Mouse (Mus musculus) Patski (cell line): ENCODE measurements around the gene Dynlt1f. TPM values are rescaled to one million over a fixed set of nuclear protein-coding genes. Genes with fewer than 3 reads are reported as not detected.
"Not testable (repeated sequence)": the region's sequence is repeated elsewhere in the genome, so short reads cannot be mapped to it uniquely, and the experiment has no call there.

ENCODE experiments used
- ATAC-seq: fragments of 100-300 bp; one replicate; pipeline ENCODE4 v1.8.0; 2021
- CTCF ChIA-PET: fragments of 350-600 bp; sonication (Branson Sonifier 250); formaldehyde crosslinking; loops from one replicate; lab custom pipeline; 2022; ENCODE audit warnings: inconsistent platforms; lab: Charles Lee
- POLR2A ChIA-PET: fragments of 350-600 bp; sonication (Branson Sonifier 250); formaldehyde crosslinking; loops from one replicate; lab custom pipeline; 2022; ENCODE audit warnings: antibody characterized with exemption, inconsistent platforms; lab: Charles Lee
- DNase-seq: peaks from one replicate; pipeline ENCODE4 v3.0.0-alpha.2; 2011; ENCODE audit warnings: low read depth, low spot score
- H3K27me3 ChIP-seq: fragments of 371-371 bp; one replicate; pipeline ENCODE4 v1.5.1; 2021
- CTCF ChIP-seq: fragments of 100-300 bp; IDR thresholded peaks from one replicate; pipeline ENCODE4 v1.5.1; 2021
- in situ Hi-C: fragments of 300-500 bp; cut with MboI; formaldehyde crosslinking; loops from 3 replicates; pipeline ENCODE4 v1.11.1; 2018; ENCODE audit warnings: low pct_unique_long_range_greater_than_20kb, mixed read lengths
- polyA plus RNA-seq: library from polyadenylated mRNA; unstranded; gene quantifications from one replicate; pipeline ENCODE4 v1.2.3, GENCODE M21; 2021

Gene Dynlt1f
- 126 TPM for polyA plus RNA-seq

DNA sequence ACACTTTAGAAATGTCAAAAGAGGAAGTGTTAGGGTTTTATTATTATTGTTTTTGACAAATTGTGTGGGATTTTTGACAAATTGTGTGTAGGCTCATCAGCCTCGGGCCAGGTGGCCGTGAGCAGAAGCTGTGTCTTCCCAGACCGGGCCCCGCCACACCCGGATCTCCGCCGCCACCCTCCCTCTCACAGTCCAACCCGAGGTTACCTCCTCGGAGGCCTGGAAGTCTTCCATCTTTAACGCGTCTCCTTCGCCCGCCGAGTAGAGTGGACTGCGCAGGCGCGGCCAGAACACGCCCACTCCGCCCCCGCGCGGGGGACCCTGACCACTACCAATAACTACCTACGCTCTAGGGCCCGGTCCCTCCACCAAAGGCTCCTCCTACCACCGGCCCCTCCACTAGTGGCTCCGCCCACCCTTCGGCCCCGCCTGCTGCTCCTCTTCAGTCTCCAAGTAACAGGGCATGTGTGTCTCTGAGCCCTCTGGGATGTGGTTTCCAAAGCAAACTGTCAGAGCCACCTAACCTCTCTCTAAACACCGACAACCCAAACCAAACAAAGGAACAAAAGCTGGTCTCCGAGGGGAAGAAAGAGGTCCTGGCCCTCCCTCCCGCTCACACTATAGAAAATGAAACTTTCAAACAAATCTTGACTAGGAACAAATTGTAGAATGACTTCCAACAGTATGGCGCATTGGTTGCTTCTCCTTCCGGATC lies at the start of gene Dynlt1f:
Dynlt1f (minus strand) TSS at position 334 of the 715 bp plus-strand sequence.
- H3K27me3 ChIP-seq, POLR2A ChIA-PET, in situ Hi-C loops, CTCF ChIA-PET, DNase-seq: not testable (repeated sequence)
- ATAC-seq = peak; percentile 88

DNA sequence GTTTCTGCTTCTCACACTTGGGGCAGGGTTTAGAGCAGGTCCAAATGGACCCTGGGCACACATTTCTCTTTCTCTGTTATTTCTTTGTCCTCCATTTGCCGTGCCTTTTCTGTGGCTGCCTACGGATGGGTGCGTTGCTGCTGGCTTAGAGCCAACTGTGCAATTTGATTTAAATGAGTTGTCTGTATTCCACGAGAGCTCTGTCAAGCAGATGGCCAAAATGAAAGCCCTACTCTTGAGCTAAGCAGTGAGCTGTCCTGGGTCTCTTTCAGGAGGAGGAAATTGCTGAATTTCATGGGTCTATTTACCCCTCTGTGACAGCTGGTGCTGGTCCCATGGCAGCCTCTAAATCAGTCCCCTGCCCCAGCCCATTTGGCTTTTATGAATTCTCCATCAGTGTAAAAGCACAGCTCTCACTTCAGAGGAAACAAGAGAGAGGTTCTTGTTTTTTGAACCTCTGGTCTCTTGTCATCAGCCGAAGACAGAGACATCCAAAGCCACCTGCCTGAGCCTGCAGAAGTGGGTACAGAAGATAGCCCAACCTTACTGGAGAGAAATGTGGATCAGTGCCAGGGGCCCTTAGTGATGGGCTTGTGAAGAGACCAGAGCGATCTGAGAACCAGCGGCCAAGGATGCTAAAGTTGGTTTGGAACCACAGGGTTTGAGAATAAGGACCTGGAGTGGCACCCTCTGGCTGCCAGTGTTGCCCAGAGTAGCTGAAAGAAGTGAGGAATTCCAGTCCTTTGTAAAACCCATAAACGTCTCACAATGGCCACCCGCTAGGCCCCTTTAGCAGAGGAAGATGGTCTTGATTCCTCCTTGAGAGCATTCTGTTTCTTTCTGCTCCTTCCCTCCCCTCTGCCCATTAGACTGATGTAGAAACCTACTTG lies 47.9 kb upstream of the Dynlt1f start:
- DNase-seq, CTCF ChIA-PET, POLR2A ChIA-PET, ATAC-seq, H3K27me3 ChIP-seq, in situ Hi-C loops: not testable (repeated sequence)

GRCm38 (mm10) chr17:6702625-6703221 lies 47.0 kb upstream of the Dynlt1f start:
- POLR2A ChIA-PET, H3K27me3 ChIP-seq, DNase-seq, in situ Hi-C loops, ATAC-seq, CTCF ChIA-PET: not testable (repeated sequence)

DNA sequence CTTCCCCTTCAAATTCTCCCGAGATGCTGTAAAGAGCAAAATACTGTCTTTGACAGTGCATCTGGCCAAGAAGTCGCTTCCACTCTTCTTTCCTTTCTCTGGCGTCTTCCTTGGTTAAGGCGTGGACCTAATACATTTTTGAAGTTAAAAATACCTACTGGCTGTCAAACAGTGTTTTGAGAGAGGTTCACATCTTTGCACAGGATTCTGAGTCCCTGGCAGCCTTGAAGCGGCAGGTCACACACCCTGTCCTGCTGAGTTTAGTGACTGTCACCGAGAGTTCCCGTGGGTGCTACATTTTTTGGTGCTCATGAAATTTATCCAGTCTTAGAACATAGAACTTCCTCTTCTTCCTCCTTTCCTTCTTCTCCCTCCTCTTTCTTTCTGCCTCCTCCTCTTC lies 44.4 kb upstream of the Dynlt1f start:
- in situ Hi-C loops, DNase-seq, POLR2A ChIA-PET, H3K27me3 ChIP-seq, ATAC-seq, CTCF ChIA-PET: not testable (repeated sequence)

DNA sequence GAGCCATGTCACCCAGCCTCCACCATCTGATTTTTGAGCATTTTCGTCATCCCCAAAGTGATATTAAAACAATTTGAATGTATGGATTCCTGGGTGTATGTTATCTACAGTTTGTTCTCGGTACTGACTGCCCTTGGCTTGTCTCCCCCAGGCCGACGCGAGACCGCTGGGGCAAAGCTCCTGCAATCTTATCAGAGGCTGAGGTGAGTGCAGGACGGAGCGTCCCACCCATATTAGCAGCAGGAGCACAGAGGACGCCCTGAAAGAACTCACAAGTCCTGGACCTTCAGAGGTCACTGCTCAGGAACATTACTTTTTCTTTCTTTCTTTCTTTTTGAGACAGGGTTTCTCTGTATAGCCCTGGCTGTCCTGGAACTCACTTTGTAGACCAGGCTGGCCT lies 43.8 kb upstream of the Dynlt1f start:
- in situ Hi-C loops = loop anchor here (25.0 kb wide), 1 partner anchor 612 kb away; the partner anchor contains the start of genes Gtf2h5 and Serac1
- DNase-seq, POLR2A ChIA-PET, H3K27me3 ChIP-seq, ATAC-seq, CTCF ChIA-PET: not testable (repeated sequence)

DNA sequence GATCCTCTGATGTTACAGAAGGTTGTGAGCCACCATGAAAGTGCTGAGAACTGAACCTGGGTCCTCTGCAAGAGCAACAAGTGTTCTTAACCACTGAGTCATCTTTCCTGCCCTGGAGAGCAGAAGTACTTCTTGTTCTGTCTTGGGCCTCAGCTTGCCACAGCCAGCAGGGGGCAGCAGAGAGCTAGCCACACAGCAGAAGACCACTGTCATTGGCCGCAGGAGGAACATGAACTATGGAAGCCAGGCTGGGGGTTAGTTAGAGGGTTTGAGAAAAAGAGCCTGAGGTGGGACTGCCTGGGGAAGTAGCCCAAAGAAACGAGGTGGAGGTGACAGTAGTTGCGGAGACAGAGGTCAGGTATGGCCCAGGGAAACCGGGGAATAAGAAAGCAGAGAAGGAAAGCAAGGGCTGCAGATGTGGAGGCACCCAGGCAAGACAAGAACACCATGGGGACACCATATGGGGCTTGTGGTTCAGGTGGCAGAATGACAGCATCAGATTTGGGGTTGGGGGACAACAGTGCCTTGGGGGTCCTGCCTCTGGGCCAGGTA lies 41.6 kb upstream of the Dynlt1f start:
- POLR2A ChIA-PET, CTCF ChIA-PET, H3K27me3 ChIP-seq, DNase-seq: not testable (repeated sequence)
- ATAC-seq = peak; percentile 68
- peak; percentile 41 for TF ChIP-seq CTCF
- in situ Hi-C loops = loop anchor here (25.0 kb wide), 1 partner anchor 610 kb away; the partner anchor contains the start of genes Gtf2h5 and Serac1

- ATAC-seq, POLR2A ChIA-PET: not testable (repeated sequence)
Observed at GRCm38 (mm10) chr17:6696521-6696920, 40.8 kb upstream of the Dynlt1f start.

DNA sequence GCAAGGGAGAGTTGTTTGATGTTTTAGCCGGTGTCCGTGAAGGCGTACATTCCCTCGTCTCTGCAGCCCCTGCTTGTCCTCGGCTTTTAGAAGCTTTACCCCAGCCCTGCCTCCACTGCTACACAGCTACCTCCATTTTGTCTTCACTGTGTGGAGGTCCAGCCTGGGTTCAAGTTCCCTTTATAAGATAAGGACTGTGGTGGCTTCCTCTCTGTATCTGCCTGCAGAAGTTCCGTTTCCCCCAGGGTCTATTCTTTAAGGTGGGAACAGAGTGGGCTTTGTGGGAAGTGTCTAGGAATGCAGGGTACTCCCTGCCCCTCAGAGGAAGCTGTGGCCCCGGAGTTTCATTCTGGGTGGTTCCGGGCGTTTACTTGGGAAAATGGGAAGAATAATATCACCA lies 40.0 kb upstream of the Dynlt1f start:
- H3K27me3 ChIP-seq, CTCF ChIA-PET, ATAC-seq, POLR2A ChIA-PET, DNase-seq: not testable (repeated sequence)
- in situ Hi-C loops = loop anchor here (25.0 kb wide), 1 partner anchor 608 kb away; the partner anchor contains the start of genes Gtf2h5 and Serac1

More at GRCm38 (mm10) chr17:6696521-6696920, 40.8 kb upstream of the Dynlt1f start:
- H3K27me3 ChIP-seq, DNase-seq, CTCF ChIA-PET: not testable (repeated sequence)
- in situ Hi-C loops = loop anchor here (25.0 kb wide), 1 partner anchor 609 kb away; the partner anchor contains the start of genes Gtf2h5 and Serac1

- CTCF ChIA-PET = interaction anchor here (1.5 kb wide), 1 partner anchor 78 kb away, joined by 3 read pairs; no protein-coding TSS in a partner anchor
- ATAC-seq, H3K27me3 ChIP-seq, POLR2A ChIA-PET: not testable (repeated sequence)
- in situ Hi-C loops = loop anchor here (25.0 kb wide), 1 partner anchor 604 kb away; the partner anchor contains the start of genes Gtf2h5 and Serac1
- peak; percentile 9 for DNase-seq
Observed at GRCm38 (mm10) chr17:6691596-6691995, 35.9 kb upstream of the Dynlt1f start.

DNA sequence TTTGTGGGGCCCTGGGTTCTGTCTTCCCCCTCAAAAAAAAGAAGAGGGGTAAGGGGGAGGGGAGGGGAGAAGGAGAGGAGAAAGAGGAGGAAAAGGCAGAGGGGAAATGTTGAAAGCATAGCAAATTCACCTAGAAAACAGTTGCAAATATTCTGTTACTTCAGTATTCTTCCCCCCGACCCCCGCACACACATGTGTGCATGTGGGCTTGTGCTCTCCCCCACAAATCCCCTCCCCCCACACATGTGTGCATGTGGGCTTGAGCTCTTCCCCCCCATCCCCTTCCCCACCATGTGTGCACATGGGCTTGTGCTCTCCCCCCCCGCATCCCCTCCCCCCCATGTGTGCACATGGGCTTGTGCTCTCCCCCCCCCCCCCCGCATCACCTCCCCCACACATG lies 33.6 kb upstream of the Dynlt1f start:
- POLR2A ChIA-PET, CTCF ChIA-PET, DNase-seq, ATAC-seq, H3K27me3 ChIP-seq: not testable (repeated sequence)
- in situ Hi-C loops = loop anchor here (25.0 kb wide), 1 partner anchor 602 kb away; the partner anchor contains the start of genes Gtf2h5 and Serac1

DNA sequence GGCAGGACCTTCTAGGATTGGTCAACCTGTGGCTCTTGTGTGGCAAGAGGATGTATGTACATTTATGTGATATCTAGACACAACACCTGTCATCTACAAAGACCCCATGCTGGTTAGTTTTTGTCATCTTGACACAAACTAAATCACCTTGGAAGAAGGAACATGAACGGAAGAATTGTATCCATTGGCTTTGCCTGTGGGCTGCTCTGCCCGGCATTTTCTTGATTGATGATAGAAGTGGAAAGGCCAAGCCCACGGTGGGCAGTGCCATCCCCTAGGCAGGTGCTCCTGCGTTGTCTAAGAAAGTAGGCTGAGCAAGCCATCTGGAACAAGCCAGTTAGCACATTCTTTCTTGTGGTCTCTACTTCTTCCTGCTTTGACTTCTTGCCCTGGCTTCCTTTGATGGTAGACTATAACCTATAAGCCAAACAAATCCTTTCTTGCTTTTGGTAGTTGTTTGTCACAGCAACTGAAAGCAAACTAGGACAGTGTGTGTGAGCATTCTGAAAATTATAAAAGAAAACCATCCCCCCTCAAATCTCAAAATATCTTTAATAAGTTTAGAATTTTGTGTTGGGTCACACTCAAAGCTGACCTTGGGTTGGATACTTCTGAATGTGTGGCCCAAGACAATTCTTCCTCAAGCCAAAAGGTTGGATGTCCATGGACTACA lies 30.7 kb upstream of the Dynlt1f start:
- CTCF ChIA-PET, H3K27me3 ChIP-seq, DNase-seq, ATAC-seq, POLR2A ChIA-PET: not testable (repeated sequence)
- in situ Hi-C loops = loop anchor here (25.0 kb wide), 1 partner anchor 599 kb away; the partner anchor contains the start of genes Gtf2h5 and Serac1

- peak; percentile 12 for ATAC-seq
- DNase-seq, POLR2A ChIA-PET, CTCF ChIA-PET, H3K27me3 ChIP-seq: not testable (repeated sequence)
- in situ Hi-C loops = loop anchor here (25.0 kb wide), 1 partner anchor 598 kb away; the partner anchor contains the start of genes Gtf2h5 and Serac1
Observed at GRCm38 (mm10) chr17:6685288-6685818, 29.7 kb upstream of the Dynlt1f start.
